7 mouse cellular contexts compared by ENCODE assay signal in genomic region chr3:121884328-121885248, GRCm38 (mm10).
DNase-seq lines count a peak whose midpoint lies in the region; ATAC-seq lines count a peak whose summit lies in the region.

No protein-coding gene starts in this region.

- intact Hi-C loops in left cerebral cortex, postnatal 25 days (cut with DNase I): loop anchor here (1.0 to 10.0 kb wide), 8 partner anchors 68 to 750 kb away; partner anchors contain the start of genes Arhgap29, Dnttip2 and Gclm

- H3K4me1 ChIP-seq in intestine, embryonic 16.5 days (ENCODE audit: control insufficient read depth, insufficient read depth, low read length): peaks cover 6% of the 10 kb centered on the region; the same call in 1 of the 2 replicates
- H3K4me1 ChIP-seq in midbrain, embryonic 12.5 days: no peaks in the 10 kb centered on the region; the same call in 1 of the 2 replicates

- H3K4me2 ChIP-seq in intestine, embryonic 16.5 days (ENCODE audit: low read depth, low read length): no peak overlapping the region
- no peak overlapping the region; the same call in 1 of the 2 replicates for H3K4me2 ChIP-seq in midbrain, embryonic 12.5 days (replicated peaks)

- peak; percentile 84 to 88 for DNase-seq in adrenal gland, adult 18-20 months (ENCODE audit: low spot score in 2 of 2)
- peak; percentile 91 for DNase-seq in embryo, embryonic 11 days
- DNase-seq in gastrocnemius, postnatal 4 days (ENCODE audit: low spot score in 2 of 2): peak; percentile 75 to 82
- peak; percentile 90 to 95 for DNase-seq in left cerebral cortex, postnatal 25 days (ENCODE audit: low spot score in 2 of 2)
- DNase-seq in skeletal muscle tissue, adult 2 months (ENCODE audit: low read depth, low spot score): peak; percentile 94

- 21% methylated on average over 18 of the region's 18 CpGs for WGBS in intestine, embryonic 16.5 days
- 22% methylated on average over 18 of the region's 18 CpGs for WGBS in midbrain, embryonic 12.5 days

- H3K4me3 ChIP-seq in intestine, embryonic 16.5 days (ENCODE audit: low read length): no peak overlapping the region
- no peak overlapping the region for H3K4me3 ChIP-seq in midbrain, embryonic 12.5 days

- H3K27me3 ChIP-seq in intestine, embryonic 16.5 days (replicated peaks; ENCODE audit: control insufficient read depth, insufficient read depth, low read length): no peaks in the 10 kb centered on the region
- H3K27me3 ChIP-seq in midbrain, embryonic 12.5 days: peaks cover 35% of the 10 kb centered on the region

- ATAC-seq in intestine, embryonic 16.5 days: peak; percentile 51
- ATAC-seq in midbrain, embryonic 12.5 days (ENCODE audit: low FRiP score, low read depth): peak; percentile 80

- no peak overlapping the region for H3K9ac ChIP-seq in intestine, embryonic 16.5 days (ENCODE audit: low read depth, low read length)
- H3K9ac ChIP-seq in midbrain, embryonic 12.5 days (replicated peaks): no peak overlapping the region

- H3K27ac ChIP-seq in intestine, embryonic 16.5 days (ENCODE audit: low read length): no peak overlapping the region
- no peak overlapping the region for H3K27ac ChIP-seq in midbrain, embryonic 12.5 days (replicated peaks)

- no peaks in the 10 kb centered on the region for H3K9me3 ChIP-seq in intestine, embryonic 16.5 days (ENCODE audit: control insufficient read depth, low read length)
- H3K9me3 ChIP-seq in midbrain, embryonic 12.5 days: no peaks in the 10 kb centered on the region

- no peaks in the 10 kb centered on the region for H3K36me3 ChIP-seq in intestine, embryonic 16.5 days (ENCODE audit: control insufficient read depth, insufficient read depth, low read length)
- H3K36me3 ChIP-seq in midbrain, embryonic 12.5 days: no peaks in the 10 kb centered on the region
